Mouse (Mus musculus) layer of hippocampus, postnatal 25 days (tissue): ENCODE results near the gene Mbd3. TPM values are rescaled to one million over a fixed set of nuclear protein-coding genes. Genes with fewer than 3 reads are reported as not detected.

ENCODE experiments used
- DNase-seq, 2 experiments: peaks; one replicate each; pipeline ENCODE4 v3.0.0; 2022; ENCODE audit warnings: mixed read lengths in 2 of 2, low spot score in 1 of 2; ENCODE audit errors: extremely low spot score in 1 of 2
- total RNA-seq, 2 experiments: library from RNA; stranded (reverse); gene quantifications; 2 replicates each; pipeline ENCODE4 v1.2.3; 2021

Gene Mbd3
- total RNA-seq, 2 experiments from 2014 or later = 138 to 159 TPM

DNA sequence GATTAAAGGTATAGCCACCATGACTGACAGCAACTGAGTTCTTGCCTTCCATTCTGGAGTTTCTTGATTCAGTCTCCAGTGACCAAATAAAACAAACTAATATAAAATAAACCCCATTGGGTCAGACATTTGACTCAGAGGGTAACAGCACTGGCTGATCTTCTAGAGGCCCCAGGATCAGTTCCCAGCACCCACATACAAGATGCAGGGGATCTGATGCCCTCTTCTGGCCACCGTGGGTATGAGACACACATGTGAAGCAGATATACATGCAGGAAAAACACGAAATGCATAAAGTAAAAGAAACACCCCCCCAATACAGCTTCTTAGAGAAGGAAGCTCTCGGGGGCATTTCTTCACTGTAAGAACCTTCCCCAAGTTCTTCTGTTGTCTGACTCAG is 25.7 kb upstream of the Mbd3 start:
- no peak for DNase-seq

DNA sequence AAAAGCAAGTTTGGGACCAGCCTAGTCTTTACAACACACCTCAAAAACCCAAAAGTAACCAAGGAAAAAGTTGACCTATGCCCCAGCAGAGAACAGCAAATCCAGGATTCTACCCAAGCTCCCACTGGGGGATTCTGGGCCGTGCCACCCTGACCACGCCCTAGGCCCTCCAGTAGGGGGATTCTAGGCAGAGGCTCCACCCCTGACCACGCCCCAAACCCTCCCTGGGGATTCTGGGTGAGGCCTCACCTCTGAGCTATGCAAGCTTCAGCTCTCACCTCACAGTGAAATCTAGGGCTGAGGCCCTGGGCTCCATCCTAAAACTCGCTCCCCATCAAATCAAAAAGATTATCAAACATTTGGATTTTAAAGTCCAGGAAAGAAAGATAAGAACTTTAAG is 24.2 kb upstream of the Mbd3 start:
- DNase-seq = no peak

DNA sequence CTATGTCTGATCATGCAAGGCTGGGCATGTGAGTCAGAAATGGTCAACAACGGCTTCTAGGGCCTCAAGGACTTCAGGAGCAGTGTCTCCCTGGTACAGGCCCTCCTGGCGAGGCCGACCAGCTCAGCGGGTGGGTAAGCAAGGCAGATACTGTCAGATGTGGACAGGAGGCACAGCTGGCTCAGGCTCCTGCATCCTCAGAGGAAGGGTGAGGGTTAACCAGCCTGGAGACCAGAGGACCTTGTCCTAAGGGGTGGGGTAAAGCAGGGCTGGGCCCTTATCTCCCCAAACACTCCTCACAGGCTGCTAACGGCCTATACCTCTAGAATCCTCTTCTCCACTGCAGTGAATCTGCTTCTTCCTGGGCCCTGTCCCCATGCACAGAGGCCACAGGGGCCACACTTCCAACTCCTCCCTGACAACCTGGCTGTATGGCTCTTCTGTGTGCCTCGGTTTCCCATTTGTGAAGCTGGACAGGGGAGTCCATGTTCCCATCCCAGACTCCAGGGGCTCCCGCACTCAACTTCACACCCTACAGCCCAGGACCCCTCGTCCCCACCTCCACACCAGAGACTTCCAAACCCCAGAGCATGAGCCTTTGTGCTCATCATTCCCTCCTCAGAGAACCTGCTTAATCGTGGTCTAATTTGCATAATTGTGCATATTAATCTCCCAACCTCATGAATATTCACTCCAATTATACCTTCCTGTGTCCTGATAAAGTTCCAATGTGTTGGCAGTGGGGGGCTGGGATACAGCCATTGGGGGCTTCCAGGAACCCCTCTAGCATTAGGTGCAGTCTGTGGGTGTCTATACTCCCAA is 22.5 kb upstream of the Mbd3 start:
- no peak for DNase-seq

DNA sequence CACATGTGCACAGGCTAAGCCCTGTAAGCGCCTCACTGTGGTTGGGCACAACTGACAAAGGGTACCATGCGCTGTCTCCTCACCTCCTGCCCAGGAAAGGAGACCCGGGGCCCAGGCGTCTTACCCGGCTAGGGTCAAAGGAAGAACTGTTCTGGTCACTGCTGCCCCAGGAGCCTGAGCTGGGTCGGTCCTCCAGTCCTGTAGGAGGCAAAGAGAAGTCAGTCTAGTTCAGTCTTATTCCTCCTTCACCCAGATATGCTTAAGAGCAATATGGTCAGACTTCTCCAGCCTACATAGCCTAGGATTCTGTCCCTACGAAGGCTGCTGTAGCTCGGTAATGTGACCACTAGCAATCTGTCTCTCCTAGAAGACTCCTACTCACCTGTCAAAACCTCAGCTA is 21.9 kb upstream of the Mbd3 start:
- DNase-seq = no peak

DNA sequence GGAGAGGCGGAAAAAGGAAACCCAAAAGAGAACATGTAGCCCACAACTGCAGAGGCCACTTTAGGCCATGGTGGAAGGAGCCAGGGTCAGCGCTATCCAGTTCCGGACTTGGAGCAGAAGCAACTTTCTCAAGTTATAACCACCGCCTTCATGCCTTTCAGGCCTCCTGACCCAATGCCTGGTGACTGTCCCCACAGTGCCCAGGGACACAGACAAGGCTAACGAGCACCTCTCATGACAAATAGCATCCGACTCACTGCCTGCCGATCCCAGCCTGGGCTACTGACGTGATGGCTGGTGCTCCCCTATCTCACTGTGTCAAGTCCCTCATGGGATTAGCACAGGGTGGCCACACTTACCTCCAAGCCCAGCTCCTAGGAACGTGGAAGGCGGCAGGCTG is 21.4 kb upstream of the Mbd3 start:
- DNase-seq = no peak

DNA sequence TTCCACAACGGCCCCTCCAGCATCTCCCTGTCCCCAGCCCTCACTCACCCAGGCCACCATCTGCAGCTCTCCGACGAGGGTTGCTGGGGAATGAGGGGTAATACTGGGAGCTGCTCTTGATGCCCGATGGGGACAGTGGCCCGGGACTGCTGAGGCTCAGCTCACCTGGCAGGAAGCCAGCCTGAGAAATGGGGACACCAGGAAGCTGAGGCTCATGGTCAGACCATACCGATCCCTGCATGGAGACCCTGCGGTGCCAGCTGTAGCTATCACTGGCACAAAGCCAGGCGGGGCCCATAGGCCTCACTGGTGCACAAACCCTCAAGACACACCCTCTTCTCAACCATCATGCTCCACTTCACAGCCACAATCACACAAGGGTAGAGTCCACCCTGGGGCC is 20.1 kb upstream of the Mbd3 start:
- DNase-seq = no peak

DNA sequence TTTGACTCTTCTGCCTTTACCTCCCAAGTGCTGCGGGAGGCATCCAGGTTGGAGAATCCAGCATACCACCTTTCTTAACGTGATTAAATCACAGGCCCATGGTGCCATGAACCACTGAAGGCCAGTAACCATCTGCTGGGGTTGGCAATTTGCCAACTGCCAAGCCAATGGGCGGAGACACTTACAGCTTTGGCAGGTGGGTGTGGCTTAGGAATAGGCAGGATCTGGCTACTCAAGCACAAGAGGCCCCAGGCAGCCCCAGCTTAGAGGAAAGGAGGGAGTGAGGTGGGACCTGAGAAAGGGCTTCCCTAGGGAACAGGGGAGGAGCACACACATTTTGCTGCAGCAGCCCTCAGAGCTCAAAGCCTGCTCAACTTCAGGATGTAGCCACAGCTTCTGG is 19.0 kb upstream of the Mbd3 start:
- no peak for DNase-seq

DNA sequence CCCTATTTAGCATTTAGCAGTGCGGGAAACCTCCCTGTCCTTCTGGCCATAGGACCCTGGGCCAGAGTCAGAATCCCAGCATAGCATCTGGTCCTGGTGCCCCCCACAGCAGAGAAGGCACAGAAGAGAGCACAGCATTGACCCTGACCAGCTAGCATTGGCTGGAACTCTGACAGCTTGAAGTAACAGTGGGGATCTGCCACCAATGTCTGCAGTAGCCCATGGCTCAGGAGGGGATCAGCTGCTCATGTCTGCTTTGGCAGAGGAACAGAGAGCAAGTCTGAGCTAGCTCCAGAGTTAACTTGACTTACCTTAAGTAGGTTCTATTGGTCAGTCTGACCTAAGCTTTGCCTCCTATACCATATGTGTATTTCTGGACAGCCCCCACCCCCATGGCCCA is 18.5 kb upstream of the Mbd3 start:
- DNase-seq = no peak

DNA sequence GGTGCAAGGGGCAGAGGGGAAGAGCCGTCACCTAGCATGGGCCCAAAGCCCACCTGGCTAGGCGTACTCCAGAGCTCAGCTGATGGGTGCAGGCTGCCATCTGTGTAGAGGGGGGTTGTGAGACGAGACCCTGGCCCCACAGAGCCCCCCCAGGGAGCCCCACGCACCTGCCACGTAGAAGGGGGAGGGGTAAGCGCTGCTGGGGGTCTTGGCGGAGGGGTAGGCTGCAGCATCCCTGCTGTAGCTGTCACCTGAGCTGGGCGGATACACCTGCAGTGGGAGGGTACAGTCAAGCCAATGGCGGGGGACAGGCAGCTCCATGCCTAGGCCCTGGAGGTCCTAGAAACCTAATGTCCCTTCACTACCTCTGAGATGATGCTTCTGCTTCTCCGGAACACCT is 18.0 kb upstream of the Mbd3 start:
- no peak for DNase-seq

DNA sequence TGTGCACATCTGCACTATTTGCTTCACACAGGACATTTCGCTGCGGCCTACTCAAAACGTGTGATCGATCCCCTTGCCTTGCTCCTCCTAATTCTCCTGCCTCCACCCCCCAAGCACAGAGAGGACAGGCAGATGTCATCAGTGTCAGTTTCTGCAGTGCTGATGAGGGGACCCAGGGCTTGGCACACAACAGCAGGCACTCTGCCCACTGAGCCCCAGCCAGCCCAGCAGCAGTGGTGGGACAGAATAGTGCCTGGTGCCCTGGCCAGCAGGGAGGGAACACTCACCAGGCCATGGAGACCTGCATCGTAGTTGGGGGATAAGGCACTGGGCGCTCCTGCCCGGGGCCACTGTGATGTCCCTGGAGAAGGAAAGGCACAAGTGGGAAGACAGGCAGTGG is 16.2 kb upstream of the Mbd3 start:
- no peak for DNase-seq

DNA sequence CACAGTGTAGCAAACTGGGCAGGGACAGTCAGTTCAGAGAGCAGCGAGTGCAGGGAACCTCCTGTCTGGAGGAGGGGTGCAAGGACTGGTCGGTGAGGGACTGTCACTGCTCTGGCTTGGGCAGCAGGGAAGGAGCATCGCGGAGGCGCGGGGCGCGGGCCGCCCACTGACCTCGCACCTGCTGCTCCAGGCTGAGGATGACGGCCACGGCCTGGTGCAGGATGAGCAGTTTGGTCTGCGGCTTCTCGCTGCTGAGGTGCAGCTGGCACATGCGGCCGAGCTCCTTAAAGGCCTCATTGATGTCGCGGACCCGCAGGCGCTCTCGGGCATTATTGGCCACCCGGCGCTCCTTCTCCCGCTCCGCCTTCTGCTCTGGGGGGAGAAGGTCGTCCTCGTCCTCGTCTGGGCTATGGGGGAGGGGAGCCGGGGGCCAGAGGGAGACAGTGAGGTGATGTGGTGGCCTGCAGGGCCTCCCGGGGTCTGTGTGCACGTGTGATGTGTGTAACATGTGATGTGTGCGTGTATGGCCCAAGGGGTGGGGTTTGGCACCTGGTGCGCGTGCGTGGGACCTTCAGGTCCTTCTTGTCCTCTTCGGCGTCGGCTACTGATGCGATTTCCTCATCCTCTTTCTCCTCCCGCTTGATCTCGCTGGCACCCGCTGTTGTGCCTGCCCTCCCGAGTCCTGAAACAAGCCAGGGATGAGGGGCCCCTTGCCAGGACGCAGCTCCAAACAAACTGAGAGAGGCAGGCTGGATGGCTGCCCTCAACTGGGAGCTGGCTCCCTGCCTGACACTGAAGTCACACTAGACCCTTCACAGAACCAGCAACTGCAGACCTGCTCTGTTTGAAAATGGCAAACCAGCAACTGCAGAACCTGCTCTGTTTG is 13.5 kb upstream of the Mbd3 start:
- peak; percentile 45 to 71 for DNase-seq

DNA sequence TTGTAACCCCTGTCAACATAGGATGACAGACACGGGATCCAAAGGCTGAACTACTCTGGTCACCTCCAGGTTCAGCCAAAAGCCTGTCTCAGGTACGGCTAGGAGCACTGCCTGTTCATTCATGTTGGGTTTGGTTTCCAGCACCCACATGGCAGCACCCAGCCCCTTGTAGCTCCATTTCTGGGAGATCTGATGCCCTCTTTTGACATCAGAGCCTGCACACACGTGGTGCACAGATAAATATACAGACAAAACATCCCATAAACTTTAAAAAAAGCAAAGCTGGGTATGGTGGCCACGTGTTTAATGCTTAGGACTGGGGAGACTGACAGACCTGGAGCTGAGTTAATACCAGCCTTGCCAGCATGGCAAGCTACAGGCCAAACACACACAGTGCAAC is 8.6 kb upstream of the Mbd3 start:
- DNase-seq = no peak

DNA sequence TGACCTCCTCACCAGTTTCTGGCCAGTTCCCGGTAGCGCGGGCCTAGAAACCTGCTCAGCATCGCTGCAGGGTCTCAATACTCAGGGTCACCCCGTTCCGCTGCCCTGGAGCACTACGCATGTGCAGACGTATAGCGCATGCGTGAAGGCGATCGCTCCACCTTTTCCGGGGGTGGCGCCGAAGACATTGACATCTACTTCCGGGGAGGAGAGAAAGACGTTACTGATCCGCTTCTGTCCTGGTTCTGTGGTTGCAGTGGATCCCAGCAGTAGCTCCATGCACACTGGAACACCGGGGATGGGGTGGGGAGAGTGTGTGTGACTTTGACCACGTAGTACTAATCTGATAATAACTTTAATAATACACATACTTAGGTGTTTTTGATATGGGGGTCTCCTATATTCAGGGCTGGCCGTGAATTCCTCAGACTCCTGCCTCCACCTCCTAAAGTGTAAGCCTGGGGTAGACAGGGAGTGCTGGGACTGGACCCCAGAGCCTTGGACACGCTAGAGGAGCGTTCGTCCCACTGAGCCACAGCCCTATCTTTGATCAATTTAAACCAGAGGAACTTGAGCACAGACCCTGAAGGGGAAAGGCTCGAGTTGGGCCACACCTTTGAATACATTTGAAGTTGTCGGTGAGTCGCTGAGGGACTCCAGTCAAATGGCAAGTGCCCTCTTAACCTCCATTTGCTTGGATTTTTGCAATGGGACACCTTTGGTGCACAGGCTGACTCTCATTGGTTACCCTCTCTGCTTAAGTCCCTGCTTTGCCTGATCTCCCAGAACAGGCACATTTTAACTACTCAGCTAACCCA is 7.5 kb upstream of the Mbd3 start, which contains the start of gene Uqcr11:
Gene Uqcr11, minus strand, starts transcription at position 147 of the 818 bp plus-strand sequence.
- peak; percentile 79 to 83 for DNase-seq

DNA sequence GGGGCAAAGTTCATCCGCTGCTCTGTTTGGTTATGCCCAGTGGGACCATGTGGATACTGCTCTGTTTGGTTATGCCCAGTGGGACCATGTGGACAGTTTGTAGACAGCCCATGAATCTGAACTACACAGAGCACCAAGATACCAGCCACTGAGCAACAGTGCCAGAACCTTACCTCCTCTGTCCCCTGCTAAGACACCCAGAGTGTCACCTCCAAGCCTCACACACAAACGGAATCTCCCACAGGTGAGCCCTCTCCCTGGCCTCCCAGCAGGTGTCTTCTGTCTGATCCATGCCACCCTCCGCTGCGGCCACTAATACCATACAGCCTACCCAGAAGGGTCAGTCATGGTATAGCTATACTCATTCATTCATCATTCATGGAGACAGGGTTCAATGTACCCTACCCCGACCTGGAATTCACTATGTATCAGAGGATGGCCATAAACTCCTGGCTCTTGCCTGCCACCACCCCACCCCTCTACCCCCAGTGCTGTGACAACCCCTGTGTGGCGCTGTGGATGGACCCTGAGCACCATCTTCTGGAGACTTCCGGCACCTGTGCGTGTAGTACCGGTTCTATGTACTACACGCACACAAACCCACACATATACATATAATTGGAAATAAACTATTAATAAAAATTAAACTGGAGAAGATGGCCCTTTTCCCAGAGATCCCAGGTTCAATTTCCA is 6.3 kb upstream of the Mbd3 start:
- DNase-seq = no peak

DNA sequence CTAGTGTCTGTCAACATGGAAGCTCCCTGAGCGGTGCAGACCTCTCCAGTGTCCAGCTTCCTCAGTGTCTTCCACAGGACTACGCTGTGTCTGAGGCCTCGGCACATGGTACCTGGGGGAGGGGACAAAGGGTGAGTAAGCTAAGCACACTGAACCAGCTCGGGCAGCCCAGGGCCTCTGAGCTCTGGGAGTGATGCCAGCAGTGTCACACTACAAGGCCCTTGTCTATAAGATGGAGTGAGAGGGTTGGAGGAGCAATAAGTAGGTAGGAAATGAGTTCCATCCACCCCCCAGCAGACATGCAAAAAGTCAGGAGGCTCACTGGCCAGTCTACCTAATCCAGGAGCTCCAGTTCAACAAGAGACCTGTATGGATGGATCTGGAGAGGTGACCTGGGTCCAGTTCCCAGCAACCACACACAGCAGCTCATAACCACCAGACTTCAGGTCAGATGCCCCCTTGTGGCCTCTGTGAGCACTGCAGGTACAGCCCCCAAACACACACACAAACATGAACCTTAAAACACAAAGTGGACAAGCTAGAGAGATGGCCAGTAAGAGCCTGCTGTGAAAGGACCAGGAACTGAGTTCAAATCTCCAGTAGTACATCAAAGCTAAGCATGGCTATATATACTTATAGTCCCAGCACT is 3.8 kb upstream of the Mbd3 start:
- DNase-seq = no peak

DNA sequence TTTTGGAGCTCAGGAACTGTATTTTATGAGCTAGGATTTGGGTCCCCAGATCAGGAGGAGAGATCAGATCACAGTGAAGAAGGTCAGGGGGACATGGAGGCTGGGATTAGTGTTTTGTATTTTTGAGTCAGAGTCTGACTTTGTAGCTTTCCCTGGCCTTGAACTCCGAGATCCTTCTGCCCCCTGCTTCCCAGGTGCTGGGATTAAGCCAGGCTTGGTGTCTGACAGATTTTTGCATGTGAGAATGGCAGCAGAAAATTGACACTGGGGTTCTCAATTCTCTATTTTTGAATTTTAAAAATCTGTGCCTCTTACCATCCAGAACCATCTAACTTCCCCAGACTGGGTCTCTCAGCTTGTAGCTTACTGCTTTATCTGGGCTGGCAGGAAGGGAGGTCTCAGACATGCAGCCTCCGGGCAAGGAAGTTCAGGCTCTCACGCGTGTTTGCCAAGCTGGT is 1.4 kb upstream of the Mbd3 start:
- no peak for DNase-seq

DNA sequence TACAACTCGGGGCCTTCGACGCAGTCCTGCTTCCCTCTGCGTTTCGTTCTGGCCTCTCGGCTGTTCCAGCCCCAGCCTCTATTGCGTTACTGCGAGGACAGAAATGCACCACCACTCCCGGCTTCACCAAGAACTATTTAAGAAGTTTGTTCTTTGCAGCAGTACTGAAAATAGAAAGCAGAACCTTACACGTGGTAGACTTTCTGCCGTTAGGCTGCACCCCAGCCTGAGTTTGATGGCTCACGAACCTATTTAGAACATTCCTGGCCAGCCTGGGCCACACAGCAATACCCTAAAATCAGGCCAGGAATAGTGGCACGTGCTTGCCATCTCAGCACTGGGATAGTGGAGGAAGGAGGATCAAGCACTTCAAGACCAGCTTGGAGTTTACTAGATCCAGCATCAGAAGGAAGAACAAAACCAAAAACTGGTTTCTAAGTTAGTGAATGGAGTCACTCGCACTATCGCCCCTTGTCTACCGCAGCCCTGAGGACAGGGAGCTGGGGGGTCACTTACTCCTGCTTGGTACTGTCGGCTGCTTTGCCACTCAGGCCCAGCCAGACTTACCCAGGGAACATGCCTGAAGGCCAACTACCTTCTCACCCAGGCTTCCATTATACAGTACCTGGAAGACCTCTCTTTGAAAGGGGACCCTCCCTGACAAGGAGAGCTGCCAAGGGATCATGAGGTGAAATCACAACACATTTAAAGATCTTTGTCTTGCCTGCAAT is 788 bp upstream of the Mbd3 start:
- no peak for DNase-seq

DNA sequence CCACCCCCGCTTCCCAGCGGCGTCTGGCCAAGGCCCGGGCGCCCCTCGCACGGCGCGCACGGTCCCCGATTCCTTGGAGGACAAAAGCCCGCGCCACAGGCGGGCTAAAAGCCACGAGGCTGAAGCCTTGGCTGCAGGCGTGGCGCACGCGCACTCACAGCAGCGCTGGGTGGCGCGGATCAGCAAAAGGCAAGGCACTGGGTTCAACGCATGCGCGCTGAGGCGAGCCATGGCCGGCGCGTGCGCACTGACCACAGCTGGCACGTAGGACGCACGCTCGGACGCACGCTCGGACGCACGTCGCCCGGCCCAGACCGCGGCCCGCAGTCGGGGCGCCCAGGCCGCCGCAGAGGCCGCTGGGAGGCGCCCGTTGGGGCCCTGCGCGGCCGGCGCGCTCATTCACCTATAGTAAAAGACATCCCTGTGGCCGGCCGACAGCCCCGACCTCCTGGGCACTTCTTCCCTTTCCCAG is 595 bp downstream of the Mbd3 start:
- DNase-seq = peak; percentile 94

DNA sequence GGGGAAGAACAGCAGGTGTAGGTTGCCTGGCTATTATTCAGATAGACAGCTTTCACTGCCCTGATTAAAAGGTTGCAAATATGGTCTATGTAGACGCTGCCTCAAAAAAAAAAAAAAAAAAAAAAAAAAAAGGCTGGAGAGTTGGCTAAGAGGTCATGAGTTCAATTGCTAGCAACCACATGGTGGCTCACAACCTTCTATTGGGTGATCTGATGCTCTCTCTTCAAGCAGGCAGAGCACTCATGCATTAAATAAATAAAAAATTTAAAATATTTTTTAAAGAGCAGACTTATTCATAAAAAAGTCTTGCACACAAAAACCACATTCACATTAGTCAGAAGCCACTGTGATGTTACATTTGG is 1.2 kb downstream of the Mbd3 start:
- no peak for DNase-seq
